Mouse (Mus musculus): ENCODE measurements around the gene Il17ra.
A peak's percentile ranks its signal among the peaks of the same experiment; 100 is the strongest.

Il17ra gene

DNA sequence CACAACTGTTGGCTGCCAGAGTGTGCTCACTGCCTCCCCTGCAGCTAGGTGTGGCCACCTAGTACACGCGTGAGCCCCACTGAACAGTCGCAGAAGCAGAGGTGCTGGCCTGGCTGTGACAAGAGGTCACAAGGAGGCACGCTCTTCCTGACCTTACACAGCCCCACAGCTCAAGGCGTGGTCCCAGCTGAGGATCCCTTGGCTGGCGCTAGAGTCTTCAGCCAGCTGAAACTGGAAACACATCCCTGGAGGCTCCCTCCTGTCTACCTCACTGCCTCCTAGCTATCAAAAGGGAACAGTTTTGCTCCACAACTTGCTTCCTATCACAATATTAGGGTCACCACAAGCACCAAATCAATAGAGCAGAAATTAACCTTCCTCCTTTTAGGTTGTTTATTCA lies 48.2 kb downstream of the Il17ra start:
- DNase-seq, result no peak

DNA sequence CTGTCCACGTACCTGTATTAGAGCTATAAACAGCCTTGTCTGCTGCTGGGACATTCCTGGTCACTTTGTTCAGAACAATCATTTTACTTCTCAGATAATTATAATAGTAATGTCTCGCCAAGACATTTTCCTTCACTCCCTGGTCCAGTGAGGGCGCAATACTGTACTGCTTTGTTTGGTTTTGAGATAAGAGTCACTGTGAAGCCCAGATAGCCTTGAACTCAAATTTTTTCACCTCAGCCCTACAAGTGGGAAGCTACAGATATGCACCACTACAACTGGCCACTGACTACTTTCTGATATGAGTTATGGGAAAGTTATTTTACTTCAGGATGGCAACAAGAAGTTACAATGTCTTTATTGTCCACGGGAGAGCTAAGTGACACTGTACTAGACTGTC lies 53.4 kb downstream of the Il17ra start:
- no peak for DNase-seq

DNA sequence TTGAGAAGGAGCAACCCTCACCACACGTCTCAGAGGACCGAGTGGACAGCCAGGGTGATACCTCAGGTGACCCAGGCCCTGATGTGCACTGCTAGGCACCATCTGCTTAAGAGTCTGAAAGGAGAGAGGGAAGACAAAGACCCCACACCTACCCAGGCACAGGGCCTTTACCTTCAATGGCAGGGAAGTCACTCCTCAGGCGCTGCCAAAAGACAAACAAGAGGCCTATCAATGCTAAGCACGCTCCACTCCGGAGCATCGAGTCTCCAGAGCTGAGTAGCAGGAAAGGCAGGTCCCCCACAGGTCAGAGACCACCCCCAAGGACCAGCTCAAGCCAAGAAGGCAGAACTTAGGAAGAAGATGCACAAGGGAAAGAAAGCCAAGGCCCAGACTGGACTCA lies 53.8 kb downstream of the Il17ra start:
- DNase-seq, result no peak

DNA sequence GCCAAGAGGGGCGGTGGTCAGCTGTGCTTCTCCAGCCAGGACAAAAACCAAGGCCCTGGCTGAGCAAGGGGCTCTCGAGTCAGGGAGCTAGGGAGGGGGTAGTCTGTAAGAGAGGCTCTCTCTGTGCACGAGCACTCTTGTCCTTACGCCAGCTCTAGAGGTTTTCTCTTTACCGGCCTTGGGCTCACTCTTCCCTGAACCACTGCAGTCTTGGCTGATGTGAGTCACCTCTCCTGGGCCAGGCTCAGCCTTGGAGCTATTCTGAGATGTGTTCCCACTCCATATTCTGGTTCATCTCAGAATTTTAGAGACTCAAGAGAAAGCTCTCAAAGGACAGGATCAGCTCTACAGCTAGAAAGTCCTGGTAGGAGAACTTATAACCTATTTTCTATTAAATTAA lies 54.3 kb downstream of the Il17ra start:
- no peak for DNase-seq

DNA sequence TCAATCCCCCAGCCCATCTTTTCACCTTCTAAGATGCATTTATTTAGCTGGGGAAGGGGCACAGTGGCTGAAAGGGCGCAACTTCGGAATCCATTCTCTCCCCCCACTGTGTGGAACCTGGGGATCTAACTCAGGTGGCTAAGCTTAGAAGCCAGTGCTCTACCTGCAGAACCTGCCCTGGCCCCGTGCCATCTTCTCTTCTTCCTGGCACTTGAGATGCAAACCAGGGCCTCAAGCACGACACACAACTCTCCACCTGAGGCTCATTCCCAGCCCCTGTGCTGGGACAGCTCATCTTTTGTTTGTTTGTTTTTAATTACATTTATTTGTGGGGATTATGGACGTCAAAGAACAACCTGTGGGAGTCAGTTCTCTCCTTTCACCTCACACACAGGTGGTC lies 56.6 kb downstream of the Il17ra start:
- DNase-seq, result no peak

DNA sequence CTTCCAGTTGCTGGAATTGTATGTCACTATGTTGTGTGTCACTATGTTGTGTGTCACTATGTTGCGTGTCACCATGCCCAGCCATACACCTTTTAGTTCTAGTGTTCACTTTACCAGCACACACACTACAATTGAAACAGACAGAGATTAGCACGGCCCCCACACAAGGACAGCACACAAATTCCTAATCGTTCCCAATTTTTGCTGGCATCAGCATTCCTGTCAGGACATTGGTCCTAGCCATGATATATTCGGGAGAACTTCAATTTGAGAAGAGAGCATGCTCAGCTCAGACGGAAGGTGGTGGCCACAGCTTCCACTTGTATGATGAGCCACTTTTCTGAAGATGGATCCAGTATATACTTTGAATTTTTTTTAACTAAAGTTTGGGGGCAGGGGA lies 61.7 kb downstream of the Il17ra start:
- DNase-seq, result no peak

DNA sequence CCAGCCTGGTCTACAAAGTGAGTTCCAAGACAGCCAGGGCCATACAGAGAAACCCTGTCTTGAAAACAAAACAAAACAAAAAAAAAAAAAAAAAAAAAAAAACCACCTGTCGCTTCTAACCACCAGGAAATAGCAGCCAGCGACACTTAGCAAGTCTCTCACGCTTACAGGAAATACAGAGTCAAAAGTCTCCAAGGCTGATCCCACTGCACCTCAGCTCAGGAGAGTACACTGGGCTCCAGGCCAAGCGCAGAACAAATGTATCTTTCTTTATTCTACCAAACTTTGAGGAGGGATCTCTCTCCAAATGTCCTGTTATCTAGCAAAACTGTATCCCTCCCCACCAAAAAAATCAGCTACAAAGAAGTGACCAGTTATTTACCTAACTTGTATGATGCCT lies 66.1 kb downstream of the Il17ra start:
- DNase-seq, result peak; percentile 33 to 50

DNA sequence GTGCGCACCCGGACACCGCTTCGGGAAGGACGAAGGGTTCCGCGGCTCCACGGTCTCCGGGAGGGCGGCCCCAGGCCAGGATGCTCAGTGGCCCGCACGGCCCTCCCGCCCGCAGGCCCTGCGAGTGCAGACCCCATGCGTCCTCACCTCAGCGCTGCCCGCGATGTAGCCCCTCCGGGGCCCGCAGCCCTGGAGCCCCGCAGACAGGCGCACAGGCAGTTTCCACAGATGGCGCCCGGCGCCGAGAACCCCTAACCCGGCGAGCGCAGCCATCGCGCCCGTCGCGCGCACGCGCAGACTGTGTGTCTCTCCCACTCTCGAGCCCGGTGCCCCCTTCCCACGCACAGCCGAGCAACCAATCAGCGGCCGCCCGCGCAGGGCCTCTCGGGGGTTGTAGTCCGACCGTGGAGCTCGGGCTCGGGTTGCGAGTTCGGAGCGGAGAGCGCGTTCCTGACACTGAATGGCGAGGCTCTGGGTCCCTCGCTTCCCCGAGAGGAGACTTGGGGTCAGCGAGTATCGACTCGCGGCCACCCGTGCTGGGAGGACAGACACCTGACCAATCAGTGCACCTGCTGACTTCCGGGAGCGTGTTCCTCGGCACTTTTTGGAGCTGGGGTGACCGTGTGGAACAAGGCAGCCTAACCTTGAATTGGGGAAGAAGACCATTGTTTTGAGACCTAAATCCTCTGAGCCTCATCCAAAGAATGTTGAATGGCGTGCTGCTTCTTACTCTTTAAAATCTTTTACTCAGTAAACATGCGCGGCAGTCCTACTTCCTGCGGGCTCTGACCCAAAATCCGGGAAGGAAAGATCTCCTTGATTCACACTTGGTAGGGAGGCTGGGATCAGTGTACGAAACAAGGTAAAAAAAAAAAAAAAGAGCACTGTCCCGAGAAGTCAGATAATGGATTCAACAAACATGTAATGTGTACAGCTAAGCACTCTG lies 68.2 kb downstream of the Il17ra start, which contains the start of gene Hdhd5:
Gene Hdhd5, minus strand, starts transcription at position 300 of the 946 bp plus-strand sequence.
- peak; percentile 95 for DNase-seq

DNA sequence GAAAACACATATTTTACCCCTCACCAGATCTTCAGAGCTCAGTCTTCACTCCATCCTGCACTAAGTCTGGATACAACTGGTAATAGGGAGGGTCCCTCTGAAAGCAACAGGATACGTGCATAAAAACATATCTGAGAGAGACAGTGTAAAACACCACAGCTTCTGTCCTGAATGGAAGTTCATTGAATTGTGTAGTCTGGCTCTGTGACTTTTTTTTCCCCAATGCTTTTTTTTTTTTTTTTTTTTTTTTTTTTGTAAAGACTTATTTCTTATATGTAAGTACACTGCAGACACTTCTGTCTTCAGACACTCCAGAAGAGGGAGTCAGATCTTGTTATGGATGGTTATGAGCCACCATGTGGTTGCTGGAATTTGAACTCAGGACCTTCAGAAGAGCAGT lies 69.5 kb downstream of the Il17ra start:
- no peak for DNase-seq

DNA sequence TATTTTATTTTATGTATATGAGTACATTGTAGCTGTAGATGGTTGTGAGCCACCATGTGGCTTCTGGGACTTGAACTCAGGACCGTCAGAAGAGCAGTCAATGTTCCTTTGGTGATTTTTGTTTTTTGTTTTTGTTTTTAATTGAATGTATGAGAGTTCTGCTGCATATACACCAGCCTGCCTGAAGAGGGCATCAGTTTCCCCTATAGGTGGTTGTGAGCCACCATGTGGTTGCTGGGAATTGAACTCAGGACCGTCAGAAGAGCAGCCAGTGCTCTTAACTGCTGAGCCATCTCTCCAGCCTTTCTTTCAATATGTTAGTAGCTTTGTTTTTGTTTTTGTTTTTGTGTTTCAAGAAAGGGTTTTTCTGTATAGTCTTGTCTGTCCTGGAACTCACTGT lies 73.3 kb downstream of the Il17ra start:
- no peak for DNase-seq
